Mouse (Mus musculus) splenic B cell, adult 2 months (primary cell): Measurements from ENCODE around the gene Ces1g.

Experiments used
- DNase-seq: peaks from one replicate; pipeline ENCODE4 v3.0.0-alpha.2; 2011; ENCODE audit warnings: low read depth, low spot score
- H3K27me3 ChIP-seq: 2 replicates; pipeline ENCODE4 v1.6.1; 2012; ENCODE audit warnings: mild to moderate bottlenecking, low read length, moderate library complexity, mixed read lengths; ENCODE audit not compliant: control insufficient read depth, poor library complexity, insufficient read depth, severe bottlenecking
- H3K36me3 ChIP-seq: 2 replicates; pipeline ENCODE4 v1.6.1; 2012; ENCODE audit warnings: mild to moderate bottlenecking, low read length, moderate library complexity, mixed read lengths; ENCODE audit not compliant: control insufficient read depth, poor library complexity, insufficient read depth, severe bottlenecking

The Ces1g gene

GRCm38 (mm10) chr8:93337207-93337606 lies at the start of gene Ces1g:
Ces1g (minus strand) TSS chr8:93337308.
- no peak for DNase-seq
- no peaks in the 10 kb centered on the region for H3K27me3 ChIP-seq
- no peaks in the 10 kb centered on the region for H3K36me3 ChIP-seq

GRCm38 (mm10) chr8:93379625-93380024 lies 42.5 kb upstream of the Ces1g start, which contains the start of gene Ces1h:
Ces1h (minus strand) TSS chr8:93379725.
- no peaks in the 10 kb centered on the region for H3K36me3 ChIP-seq
- H3K27me3 ChIP-seq, result no peaks in the 10 kb centered on the region
- no peak for DNase-seq

- Histone ChIP-seq H3K36me3 (no peaks in the 10 kb centered on the region), H3K27me3 (no peaks in the 10 kb centered on the region)
- DNase-seq, result no peak
Observed at GRCm38 (mm10) chr8:93369481-93369880, 32.4 kb upstream of the Ces1g start.

GRCm38 (mm10) chr8:93360113-93360512 lies 23.0 kb upstream of the Ces1g start:
- Histone ChIP-seq H3K27me3 (no peaks in the 10 kb centered on the region), H3K36me3 (no peaks in the 10 kb centered on the region)
- no peak for DNase-seq

GRCm38 (mm10) chr8:93339531-93339930 lies 2.4 kb upstream of the Ces1g start:
- no peak for DNase-seq
- Histone ChIP-seq H3K36me3 (no peaks in the 10 kb centered on the region), H3K27me3 (no peaks in the 10 kb centered on the region)

- no peaks in the 10 kb centered on the region for H3K27me3 ChIP-seq
- no peaks in the 10 kb centered on the region for H3K36me3 ChIP-seq
- no peak for DNase-seq
Observed at GRCm38 (mm10) chr8:93332703-93333102, 4.4 kb downstream of the Ces1g start.

GRCm38 (mm10) chr8:93331151-93331550 lies 6.0 kb downstream of the Ces1g start:
- H3K27me3 ChIP-seq, result no peaks in the 10 kb centered on the region
- no peaks in the 10 kb centered on the region for H3K36me3 ChIP-seq
- DNase-seq, result no peak

GRCm38 (mm10) chr8:93325123-93325522 lies 12.0 kb downstream of the Ces1g start:
- H3K27me3 ChIP-seq, result no peaks in the 10 kb centered on the region
- H3K36me3 ChIP-seq, result no peaks in the 10 kb centered on the region
- no peak for DNase-seq

- Histone ChIP-seq H3K36me3 (no peaks in the 10 kb centered on the region), H3K27me3 (no peaks in the 10 kb centered on the region)
- DNase-seq, result no peak
Observed at GRCm38 (mm10) chr8:93317031-93317430, 20.1 kb downstream of the Ces1g start.

- no peak for DNase-seq
- H3K27me3 ChIP-seq, result no peaks in the 10 kb centered on the region
- no peaks in the 10 kb centered on the region for H3K36me3 ChIP-seq
Observed at GRCm38 (mm10) chr8:93315557-93315956, 21.6 kb downstream of the Ces1g start.

- no peak for DNase-seq
Observed at GRCm38 (mm10) chr8:93283896-93284295, 53.2 kb downstream of the Ces1g start.

GRCm38 (mm10) chr8:93282349-93282748 lies 54.8 kb downstream of the Ces1g start:
- Histone ChIP-seq H3K27me3 (no peaks in the 10 kb centered on the region), H3K36me3 (no peaks in the 10 kb centered on the region)
- DNase-seq, result no peak

More at GRCm38 (mm10) chr8:93283896-93284295, 53.2 kb downstream of the Ces1g start:
- Histone ChIP-seq H3K36me3 (no peaks in the 10 kb centered on the region), H3K27me3 (no peaks in the 10 kb centered on the region)

GRCm38 (mm10) chr8:93279556-93279955 lies 57.6 kb downstream of the Ces1g start, which contains the start of gene Ces1f:
Ces1f (minus strand) TSS chr8:93279747.
- H3K36me3 ChIP-seq, result no peaks in the 10 kb centered on the region
- H3K27me3 ChIP-seq, result no peaks in the 10 kb centered on the region
- DNase-seq, result no peak

GRCm38 (mm10) chr8:93278176-93278805 lies 58.8 kb downstream of the Ces1g start:
- DNase-seq, result no peak

GRCm38 (mm10) chr8:93274609-93275008 lies 62.5 kb downstream of the Ces1g start:
- Histone ChIP-seq H3K27me3 (no peaks in the 10 kb centered on the region), H3K36me3 (no peaks in the 10 kb centered on the region)
- no peak for DNase-seq

More at GRCm38 (mm10) chr8:93278176-93278805, 58.8 kb downstream of the Ces1g start:
- no peaks in the 10 kb centered on the region for H3K36me3 ChIP-seq
- H3K27me3 ChIP-seq, result no peaks in the 10 kb centered on the region

- DNase-seq, result no peak
Observed at GRCm38 (mm10) chr8:93273321-93273720, 63.8 kb downstream of the Ces1g start.

More at GRCm38 (mm10) chr8:93273321-93273720, 63.8 kb downstream of the Ces1g start:
- Histone ChIP-seq H3K27me3 (no peaks in the 10 kb centered on the region), H3K36me3 (no peaks in the 10 kb centered on the region)
